Mouse (Mus musculus) liver (tissue): ENCODE measurements around the gene Btg3.
"Not testable (repeated sequence)": the region's sequence is repeated elsewhere in the genome, so short reads cannot be mapped to it uniquely, and the experiment has no call there.

ENCODE experiments used
- DNase-seq: peaks from one replicate; pipeline ENCODE4 v3.0.0-alpha.2; 2020; ENCODE audit warnings: mixed read lengths

Btg3 gene

DNA sequence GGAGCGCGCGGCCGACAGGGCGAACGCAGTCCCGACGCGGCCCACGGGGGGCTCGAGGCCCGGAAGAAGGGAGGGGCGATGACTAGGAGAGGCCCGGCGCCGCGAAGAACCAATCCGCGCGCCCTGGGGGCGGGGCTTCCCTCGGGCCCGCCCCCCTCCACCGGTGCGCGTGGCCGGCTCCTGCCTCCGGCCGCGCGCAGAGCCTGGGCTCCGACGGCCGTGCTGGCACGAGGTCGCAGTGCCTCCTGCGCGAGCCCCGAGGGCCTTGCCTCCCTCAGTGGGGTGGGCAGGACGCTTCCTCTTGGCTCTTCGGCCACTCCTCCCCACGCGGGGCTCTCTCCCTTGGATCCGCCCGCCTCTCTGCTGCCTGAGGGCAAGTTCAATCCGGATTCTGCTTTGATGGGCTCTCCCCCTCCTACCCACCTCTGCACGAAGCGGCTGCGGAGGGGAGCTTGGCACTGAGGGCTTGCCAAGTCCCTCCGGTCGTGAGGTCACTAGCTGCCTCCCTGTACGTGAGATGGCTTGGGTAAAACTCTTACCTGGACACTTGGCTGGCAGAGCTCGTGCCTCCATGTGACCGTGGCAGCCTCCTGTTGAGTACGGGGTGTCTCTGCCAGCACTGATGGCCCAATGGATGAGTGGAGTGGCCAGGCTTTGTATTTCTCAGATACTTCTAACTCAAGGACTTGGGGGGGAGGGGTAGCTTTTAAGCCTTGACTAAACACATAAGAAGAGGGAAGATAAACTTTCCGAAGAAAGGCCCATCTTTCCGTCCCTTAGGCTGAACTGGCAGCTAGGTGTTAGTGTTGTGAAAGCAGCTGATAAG, at the start of gene Btg3:
Gene Btg3, minus strand, starts transcription at position 448 of the 826 bp plus-strand sequence.
- DNase-seq = peak; percentile 93

DNA sequence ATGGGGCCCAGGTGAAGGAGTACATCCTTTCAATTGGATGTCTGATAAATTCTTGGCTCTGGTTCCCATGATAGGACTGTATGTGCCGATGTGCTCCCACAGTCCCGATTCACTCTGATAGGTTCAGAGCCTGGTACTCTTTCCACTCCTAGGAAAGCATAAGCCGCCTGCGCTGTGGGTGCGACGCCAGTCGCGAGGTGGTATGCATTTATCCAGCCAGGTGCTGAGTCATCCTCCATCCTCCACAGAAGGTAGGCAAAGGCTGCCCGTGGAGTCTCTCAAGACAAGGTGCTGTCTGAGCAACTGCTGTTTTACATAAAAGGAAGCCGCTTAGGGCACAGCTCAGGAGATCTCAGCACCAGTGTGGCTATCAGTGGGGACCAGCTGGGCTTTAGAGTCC, 40.7 kb upstream of the Btg3 start:
- no peak for DNase-seq

DNA sequence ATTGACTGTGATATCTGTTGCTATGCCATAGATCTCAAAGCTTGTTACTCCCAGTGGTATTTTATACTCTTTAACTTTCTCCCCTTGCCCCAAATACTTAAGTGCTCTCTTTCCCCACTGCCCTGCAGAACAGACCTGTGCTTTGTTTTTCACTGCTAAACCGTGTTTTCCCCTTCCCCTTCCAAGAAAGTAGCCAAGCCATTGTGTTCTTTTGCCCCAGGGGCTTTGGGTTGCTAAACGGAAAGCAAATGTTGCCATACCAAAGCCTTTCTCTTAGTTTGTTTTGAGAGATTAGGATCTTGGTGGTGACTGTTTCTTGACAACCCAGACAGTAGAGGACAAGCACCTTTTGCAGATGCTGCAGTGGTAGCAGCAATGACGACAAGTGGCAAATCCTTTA, 39.5 kb upstream of the Btg3 start:
- no peak for DNase-seq

DNA sequence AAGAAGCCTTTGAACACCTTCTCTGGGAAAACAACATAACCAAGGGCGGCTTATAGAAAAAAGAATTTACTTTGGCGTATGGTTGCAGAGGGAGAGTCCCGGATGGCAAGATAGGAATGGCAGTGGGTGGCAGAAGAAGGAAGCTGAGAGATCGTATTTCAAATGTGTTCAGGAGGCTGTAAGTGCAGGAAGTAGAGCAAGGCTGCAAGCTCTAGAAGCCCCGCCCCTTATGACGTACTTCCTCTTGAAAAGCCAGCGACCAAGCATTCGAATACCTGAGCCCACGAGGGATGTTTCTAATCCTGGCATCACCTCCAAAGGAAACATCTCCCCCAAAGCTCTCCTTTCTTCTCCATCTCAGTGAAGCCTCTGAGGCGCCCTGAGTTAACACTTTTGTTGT, 33.0 kb upstream of the Btg3 start:
- DNase-seq = no peak

DNA sequence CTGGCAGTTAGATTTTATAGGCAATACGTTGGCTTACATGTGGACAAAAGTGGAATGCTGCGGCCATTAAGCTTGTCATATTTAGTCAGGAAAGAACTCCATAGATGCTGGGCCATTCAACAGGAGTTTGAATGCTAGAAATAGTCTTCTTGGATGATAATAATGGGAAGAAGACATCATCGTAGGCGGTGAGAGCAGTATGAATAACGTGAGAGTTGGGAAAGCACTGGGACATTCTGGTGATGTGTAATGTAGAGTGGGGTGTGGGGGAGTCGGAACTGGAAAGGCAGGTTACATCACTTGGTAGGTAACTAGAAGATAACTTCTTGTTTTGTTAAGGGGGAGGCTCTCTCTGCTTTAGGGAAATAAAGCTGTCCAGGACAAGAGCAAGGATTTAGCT, 30.9 kb upstream of the Btg3 start:
- DNase-seq = no peak

DNA sequence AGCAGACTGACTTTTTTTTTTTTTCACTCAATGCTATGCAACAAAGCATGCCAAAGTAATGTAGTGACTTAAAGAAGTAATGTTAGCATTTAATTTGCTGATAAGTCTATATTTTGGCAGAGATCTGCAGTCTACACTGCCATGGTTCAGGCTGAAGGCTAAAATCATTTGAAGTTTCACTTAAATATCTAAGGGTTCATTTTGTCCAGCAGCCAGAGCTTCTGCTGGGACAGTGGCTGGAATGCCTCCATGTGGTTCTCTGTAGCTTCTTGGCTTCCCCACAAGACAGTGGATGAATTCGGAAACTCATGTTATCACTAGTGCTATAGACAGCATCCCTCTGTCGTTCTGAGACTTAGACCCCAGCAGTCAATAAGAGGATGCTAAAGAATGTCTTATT, 29.7 kb upstream of the Btg3 start:
- no peak for DNase-seq

DNA sequence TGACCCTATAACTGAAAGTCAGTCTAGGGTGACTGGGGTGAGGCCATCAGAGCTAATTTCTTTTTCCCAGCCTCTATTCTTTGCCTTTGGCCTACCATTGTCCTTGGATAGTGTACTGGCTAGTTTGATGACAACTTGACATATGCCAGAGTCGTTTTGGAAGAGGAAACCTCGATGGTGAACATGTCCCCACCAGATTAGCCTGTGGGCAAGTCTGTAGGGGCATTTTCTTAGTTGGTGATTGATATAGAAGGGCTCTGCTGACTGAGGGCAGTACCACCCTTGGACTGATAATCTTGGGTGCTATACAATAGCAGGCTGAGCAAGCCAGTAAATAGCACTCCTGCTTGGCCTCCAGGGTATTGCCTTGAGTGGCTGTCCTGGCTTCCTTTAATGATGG, 25.3 kb upstream of the Btg3 start:
- no peak for DNase-seq

DNA sequence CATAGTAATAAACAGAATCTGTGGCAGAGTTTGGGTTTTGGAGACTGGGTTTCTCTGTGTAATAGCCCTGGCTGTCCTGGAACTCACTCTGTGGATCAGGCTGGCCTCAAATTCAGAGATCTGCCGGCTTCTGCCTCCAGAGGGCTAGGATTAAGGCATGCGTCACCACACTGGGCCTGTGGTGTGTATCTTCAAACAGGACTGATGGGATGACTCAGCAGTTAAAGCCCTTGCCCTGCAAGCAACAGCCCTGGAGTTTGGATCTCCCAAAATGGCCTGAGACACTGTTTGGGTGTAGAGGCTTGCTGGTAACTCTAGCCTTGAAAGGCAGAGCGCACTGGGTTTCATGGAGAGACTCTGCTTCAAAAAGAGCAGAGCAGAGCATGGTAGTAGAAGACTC, 22.4 kb upstream of the Btg3 start:
- DNase-seq = no peak

DNA sequence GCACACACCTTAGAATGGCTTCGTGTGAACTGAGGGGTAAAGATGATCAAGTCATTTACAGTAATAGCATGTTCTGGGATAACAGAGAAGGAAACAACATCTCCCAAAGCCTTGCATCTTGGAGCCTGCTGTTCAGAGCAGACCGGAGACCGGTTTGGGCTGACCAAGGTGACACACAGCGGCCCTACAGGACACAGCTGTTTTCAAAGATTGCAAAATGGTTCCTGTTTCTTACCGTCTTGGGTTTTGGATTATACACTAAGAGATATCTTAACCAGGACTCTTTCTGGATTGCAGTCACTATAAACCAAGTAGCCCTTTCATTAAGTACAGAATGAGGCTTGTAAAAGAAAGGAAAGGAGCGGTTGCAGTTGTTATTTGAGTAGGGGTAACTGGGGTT, 21.7 kb upstream of the Btg3 start:
- no peak for DNase-seq

DNA sequence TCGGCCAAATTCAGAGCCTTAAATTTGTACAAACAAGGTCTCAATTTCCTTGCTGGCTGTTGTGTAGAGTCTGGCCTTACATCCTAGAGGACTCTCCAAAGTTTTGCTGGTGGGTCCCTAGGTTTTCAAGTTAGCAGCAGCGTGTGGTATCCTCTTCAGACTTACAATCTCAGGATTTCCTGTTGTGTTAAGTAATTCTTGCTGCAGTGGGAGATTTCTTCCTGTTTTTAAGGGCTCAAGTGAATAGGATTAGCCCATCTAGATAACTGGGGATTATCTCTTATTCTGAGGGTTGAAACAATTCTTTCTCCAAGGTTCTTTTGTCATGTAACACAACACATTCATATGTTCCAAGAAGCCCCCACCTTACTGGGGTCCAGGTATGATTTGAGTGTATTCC, 14.4 kb upstream of the Btg3 start:
- no peak for DNase-seq

DNA sequence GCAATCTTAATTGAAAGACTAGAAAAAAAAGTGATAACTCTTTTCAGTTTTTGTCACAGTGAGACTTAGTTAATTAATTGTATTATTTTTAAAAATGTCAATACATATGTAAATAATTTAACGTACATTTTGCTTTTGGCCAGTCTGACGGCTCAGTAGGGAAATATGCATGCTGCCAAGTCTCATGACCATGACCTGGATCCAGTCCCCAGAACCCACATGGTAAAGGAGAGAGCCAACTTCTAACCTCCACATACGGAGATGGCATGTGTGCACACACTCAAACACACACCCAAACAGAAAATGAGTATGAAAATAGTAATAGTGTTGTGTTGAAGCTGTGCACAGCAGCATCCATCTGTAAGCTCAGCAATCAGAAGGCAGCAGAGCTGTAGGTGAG, 13.0 kb upstream of the Btg3 start:
- DNase-seq = no peak

DNA sequence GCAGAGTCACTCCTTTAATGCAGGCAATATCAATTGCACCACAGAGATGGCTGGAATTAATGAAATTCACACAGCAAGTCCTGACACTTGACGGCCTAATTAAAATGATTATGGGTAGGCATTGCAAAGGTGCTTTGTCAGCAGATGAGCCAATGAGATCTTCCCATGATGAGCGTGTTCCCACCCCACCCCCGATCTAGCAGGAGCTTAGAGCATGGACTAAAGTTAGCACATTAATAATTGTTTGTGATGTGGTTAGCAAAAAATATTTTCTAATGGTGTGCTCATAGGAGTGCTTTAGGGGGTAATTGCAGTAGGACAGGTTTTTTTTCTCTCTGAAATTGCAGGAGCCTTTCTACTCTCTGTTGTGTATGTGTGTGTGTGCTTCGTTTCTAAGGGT, 12.1 kb upstream of the Btg3 start:
- DNase-seq = no peak

DNA sequence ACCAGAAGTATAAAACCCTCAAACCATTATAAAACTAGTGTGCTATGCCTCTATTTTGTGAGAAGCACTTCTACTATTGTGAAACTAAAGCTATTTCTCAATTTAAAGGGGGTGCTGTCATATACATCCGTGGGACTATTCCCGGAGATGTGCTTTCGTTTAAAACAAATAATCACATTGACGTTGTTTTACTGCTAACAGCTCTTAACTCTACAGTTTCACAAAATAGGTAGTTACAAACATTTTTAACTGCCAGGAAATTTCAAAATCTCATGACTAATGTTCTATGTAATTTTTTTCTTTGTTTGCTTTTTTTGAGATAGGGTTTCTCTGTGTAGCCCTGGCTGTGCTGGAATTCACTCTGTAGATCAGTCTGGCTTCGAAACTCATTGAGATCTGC, 1.5 kb upstream of the Btg3 start:
- DNase-seq = no peak

DNA sequence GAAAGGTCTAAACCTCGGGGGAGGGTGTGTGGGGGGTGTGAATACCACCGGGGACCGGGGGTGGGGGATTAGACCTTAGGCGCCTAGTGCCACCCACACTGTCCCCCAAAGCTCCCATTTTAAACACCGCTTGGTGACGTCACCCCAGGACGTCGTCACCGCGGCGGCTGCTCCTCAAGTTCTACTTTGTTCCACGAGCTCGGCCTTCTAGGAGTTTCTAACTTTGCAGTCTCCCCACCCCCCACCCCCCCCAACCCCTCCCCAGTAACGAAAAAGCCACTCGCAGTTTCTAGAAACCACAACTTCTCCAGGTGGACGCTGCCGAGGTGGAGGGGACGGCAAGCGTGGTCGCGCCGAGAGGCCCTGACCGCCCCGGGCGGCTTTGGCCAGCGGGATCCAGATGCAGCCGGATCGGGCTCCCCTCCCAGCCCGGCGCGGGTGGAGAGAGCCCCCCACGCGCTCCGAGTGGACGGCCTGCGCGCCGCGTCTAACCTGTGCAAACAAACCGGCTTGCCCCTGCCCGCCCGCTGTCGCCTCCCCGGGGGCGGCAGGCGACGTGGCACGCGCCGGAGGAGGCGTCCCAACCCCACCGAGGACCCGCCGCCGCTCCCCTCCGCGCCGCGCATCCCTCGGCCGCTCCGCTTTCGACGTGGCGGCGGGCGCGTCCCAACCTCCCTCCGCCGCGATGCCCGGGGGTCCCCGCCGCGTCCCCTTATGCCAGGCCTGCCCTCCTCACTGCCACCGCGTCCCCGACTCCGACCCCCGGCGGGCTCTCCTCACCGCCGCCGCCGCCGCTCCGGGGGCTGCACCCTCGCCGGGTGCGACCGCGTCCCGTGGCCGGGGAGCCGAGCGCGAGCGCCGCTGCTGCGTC, 936 bp downstream of the Btg3 start:
- DNase-seq = peak; percentile 69

DNA sequence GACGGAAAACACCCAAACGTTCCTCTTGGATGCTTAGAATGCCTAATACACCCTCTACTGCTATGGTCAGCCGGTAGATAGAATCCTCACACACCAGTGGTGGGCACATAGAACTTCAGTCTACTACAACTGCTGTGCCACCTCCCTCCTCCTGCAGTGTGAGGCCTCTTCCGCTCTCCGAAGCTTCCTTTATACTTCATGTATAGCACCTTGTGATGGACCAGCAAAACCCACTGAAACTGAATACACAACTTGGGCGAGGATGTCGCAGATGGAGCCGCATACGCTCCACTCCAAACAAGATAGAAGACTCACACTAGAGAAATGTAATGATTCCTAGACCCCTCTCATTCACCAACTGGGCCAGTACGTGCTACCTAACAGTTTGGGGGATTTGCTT, 1.8 kb downstream of the Btg3 start:
- no peak for DNase-seq

DNA sequence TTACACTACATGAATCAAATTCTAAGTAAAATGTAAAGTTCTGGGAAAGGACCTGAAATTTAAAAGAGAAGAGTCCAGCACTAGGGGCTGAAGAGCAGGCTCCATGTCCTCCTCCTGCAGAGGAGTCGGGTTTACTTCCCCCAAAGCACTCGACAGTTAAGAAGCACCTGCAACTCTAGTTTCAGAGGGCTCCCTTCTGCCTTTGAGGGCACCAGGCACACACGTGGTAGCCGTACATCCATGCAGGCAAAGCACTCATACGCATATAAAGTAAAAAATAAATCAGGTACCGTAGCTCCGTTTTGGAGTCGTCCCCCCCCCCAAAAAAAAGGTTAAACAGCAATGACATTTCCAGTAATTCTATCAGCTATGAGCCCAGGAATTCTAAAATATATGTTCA, 3.2 kb downstream of the Btg3 start:
- no peak for DNase-seq

DNA sequence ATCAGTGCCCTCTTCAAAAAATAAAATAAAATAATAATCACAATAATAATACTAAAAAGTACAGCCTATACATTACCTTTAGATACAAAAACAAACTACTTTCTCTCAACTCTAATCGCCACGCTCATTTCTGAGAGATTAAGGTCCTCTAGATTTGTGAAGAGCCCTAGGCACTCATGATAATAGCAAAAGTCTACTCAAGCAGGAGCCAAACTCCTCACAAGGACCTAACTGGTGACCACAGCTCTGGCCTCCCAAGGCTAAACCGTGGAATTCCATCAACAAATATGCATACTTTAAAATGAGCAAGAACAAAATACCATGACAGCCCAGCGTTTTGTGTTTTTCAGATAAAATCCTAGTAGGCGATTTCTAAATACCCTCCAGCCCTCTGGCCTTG, 4.2 kb downstream of the Btg3 start:
- no peak for DNase-seq

DNA sequence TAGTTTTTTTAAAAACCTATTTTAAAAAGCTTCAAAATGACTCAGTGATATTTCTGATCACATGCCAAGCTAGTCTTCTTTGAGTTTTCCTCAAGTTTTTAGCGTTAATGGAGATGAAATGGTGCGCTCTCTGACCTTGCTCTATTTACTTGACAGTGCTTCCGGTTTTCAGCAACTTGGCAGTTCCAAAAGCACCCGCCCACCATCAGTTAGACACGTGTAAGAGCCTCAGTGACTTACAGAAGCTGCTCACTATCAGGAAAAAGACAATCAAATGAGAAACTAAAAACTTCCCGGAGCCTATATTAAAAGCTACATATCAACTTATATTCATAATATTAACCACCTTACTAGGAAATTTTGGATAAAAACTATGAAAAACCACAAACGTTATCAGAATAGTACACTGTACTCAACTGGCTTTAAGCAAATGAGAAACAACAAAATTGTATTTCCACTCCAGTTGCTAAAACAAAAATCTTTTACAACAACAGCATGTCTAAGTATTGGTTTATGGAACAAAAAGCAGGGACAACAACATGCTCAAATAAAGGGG, 5.4 kb downstream of the Btg3 start:
- DNase-seq = no peak

DNA sequence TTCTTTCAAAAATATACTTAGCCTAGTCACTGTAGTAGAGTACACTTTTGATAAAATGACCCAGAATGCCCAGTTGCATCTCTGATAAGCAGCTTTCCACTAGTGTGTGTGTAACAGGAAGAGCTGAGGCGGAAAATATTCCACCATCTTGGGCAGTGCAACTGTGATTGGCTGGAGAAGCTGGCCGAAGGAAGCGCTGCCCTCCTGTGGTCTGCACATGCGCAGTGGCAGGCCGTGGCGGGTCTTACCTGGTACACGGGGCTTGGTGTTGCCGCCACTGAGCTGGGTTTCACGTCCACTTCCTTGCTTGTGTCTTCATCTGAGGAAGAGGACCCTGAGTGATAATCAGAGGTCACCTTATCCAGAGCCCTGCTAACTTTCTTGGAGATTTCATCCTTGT, 12.4 kb downstream of the Btg3 start:
- DNase-seq = not testable (repeated sequence)

DNA sequence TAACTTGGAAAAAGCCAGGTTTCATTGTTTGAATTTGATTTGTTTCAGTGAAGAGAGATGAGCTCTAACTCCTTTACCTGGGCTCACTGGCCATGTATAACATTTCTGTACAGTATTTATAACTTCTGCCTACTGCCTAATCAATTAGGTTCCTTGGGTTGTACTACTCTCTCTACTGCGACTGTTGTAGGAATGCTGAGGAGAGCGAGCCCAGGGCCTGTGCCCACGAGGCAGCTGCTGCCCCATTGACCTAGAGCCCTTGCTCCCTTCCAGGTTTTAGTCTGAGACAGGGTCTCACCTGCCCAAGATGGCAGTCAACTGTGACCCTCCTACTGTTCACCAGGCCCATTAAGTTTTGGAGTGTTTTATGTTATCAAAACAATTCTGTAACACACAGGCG, 15.5 kb downstream of the Btg3 start:
- no peak for DNase-seq

DNA sequence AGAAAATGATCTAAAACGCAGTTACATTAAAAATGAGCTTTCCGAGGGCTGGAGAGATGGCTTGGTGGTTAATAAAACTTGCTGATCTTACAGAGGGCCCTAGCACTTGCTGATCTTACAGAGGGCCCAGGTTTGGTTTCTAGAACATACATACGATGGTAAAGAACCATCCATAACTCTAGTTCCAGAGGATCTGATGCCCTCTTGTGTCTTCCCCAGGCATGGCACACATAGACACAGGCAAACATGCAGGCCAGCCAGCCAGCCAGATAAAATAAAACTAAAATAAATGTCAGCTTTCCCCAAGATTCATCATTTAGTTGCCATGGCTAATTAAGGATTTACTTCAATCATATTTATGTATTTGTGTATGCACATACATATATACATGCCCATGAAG, 19.2 kb downstream of the Btg3 start:
- DNase-seq = no peak

DNA sequence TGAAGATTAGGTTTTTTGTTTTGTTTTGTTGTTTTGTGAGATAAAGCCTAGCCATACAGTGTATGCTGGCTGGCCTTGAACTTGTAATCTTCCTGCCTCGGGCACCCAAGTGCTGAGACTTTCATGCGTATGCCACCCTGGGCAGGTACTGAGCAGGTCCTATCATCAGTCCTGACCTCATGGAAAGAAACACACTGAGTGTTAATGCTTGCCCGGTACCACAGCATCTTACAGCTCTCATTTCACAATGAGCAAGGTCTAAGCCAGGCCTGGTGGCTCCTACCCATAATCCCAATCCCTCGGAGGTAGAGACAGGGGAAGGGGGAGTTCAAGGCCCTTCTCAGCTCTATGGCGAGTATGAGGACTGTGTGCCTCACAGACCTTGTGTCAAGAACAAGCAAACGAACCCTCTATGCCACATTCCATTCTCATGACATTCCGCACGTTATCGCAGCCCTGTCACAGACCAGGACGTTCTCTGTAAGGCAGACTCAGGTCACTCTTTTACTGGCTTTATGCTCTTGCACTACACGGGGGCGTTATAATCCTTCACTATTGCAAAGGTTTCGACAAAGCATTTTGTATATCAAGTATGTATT, 29.6 kb downstream of the Btg3 start:
- DNase-seq = no peak

DNA sequence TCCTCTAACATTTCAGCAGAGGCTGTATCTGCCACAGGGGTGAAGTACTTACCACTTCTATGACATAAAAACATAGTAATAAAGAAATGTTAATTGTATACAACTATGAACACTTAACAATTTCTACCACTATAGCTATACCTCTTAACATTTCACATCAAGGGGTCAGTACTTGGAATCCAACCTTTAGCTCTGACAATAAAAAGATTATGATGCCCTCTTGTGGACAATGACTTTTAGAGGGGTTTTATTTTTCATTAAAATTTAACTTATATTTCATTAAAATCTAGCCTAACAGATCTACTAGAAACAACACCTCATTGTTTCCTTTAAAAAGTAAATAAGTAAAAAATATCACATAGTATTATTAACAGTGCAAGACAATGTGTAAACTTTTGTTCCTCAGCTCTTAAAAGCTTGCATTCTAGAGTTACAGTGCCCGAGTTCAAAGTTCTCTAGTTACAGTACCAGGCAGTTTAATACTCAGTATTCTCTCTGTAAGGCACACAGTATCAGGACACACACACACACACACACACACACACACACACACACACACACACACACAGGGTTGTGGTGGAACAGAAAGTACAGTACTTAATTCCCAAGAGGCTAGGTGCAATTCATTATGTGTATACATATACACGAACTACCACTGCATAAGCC, 30.2 kb downstream of the Btg3 start:
- no peak for DNase-seq
